Comparison of ENCODE assay signal across 21 mouse cellular contexts in genomic region chr11:70053156-70053555, GRCm38 (mm10). TPM values are rescaled to one million over a fixed set of nuclear protein-coding genes. Genes with fewer than 3 reads are reported as not detected.
"Had no signal": no experiment of that assay in that cellular context is flagged by ENCODE, and none has a peak within 500 bp of the region (broad histone marks: within the 10 kb centered on the region; RNA-seq: fewer than 3 reads in every experiment).

No protein-coding gene starts in this region.

- ATAC-seq: midbrain, embryonic 13.5 days had no signal

- H3K27ac ChIP-seq: limb, embryonic 15.5 days; midbrain, embryonic 13.5 days; neural tube, embryonic 12.5 days; stomach, embryonic 15.5 days had no signal

- DNase-seq: kidney, adult 11 months; kidney, postnatal 14 days; left cerebral cortex, postnatal 4 days; lung, adult 18-20 months; right cerebral cortex, adult 18-20 months; right cerebral cortex, postnatal 4 days; thymus, adult 2 months; thymus, postnatal 25 days had no signal

- H3K4me2 ChIP-seq: limb, embryonic 15.5 days; midbrain, embryonic 13.5 days; neural tube, embryonic 12.5 days; stomach, embryonic 15.5 days had no signal

- H3K9me3 ChIP-seq: limb, embryonic 15.5 days; midbrain, embryonic 13.5 days; neural tube, embryonic 12.5 days; stomach, embryonic 15.5 days had no signal

- H3K27me3 ChIP-seq: midbrain, embryonic 13.5 days; neural tube, embryonic 12.5 days; stomach, embryonic 15.5 days had no signal

- H3K9ac ChIP-seq: limb, embryonic 15.5 days; midbrain, embryonic 13.5 days; neural tube, embryonic 12.5 days; stomach, embryonic 15.5 days had no signal

- H3K36me3 ChIP-seq: limb, embryonic 15.5 days; midbrain, embryonic 13.5 days; neural tube, embryonic 12.5 days; stomach, embryonic 15.5 days had no signal

- H3K4me3 ChIP-seq: limb, embryonic 15.5 days; midbrain, embryonic 13.5 days; myocyte; neural tube, embryonic 12.5 days; stomach, embryonic 15.5 days had no signal

- H3K4me1 ChIP-seq: neural tube, embryonic 12.5 days had no signal

RNA-seq across cellular contexts. Expression of gene Asgr1, which starts 0.7 kb away (rescaled TPM):
- total RNA-seq: megakaryocyte-erythroid progenitor cell, adult 5-6 weeks had no signal
- polyA plus RNA-seq: large intestine, adult 2 months; lung, embryonic 16.5 days; spleen, adult 2 months; thymus, adult 2 months had no signal

RNA-seq across cellular contexts. Expression of gene Asgr2, which starts 39.3 kb away (rescaled TPM):
- total RNA-seq: layer of hippocampus, postnatal 14 days; left cerebral cortex, adult 18-20 months; left cerebral cortex, postnatal 10 days; left cerebral cortex, postnatal 4 days; megakaryocyte-erythroid progenitor cell, adult 5-6 weeks had no signal
- polyA plus RNA-seq: kidney, embryonic 14.5 days; lung, embryonic 16.5 days; midbrain, embryonic 13.5 days had no signal
